Mouse (Mus musculus) heart, postnatal 25 days (tissue): Measurements from ENCODE around the gene Cpd. TPM values are rescaled to one million over a fixed set of nuclear protein-coding genes. Genes with fewer than 3 reads are reported as not detected.

Source experiments
- DNase-seq: peaks from one replicate; pipeline ENCODE4 v3.0.0; 2022; ENCODE audit warnings: low spot score
- intact Hi-C: fragments of 180-260 bp; cut with DNase I; formaldehyde crosslinking; loops from one replicate; pipeline ENCODE4 v1.15.1; 2025
- total RNA-seq, 2 experiments: library from RNA; stranded (reverse); gene quantifications; 2 replicates each; pipeline ENCODE4 v1.2.3; 2021

The Cpd gene
- total RNA-seq, 2 experiments from 2014 or later: 36.7 to 43.9 TPM

DNA sequence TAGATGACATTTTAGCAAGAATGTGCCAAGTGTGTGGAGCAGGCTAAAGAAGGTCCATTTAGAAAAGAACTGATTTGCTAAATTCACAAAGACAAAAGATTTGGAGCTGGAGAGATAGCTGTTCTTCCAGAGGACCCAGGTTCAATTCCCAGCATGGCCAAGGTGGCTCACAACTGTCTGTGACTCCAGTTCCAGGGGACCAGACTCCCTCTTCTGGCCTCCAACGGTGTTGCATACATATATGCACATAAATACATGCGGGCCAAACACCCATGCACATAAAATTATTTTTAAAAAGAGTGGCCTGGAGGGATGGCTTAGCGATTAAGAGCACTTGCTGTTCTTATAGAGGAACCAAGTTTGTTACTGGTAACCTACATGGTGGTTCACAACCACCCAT is 4.7 kb upstream of the Cpd start:
- intact Hi-C loops: no loop called here
- no peak for DNase-seq

DNA sequence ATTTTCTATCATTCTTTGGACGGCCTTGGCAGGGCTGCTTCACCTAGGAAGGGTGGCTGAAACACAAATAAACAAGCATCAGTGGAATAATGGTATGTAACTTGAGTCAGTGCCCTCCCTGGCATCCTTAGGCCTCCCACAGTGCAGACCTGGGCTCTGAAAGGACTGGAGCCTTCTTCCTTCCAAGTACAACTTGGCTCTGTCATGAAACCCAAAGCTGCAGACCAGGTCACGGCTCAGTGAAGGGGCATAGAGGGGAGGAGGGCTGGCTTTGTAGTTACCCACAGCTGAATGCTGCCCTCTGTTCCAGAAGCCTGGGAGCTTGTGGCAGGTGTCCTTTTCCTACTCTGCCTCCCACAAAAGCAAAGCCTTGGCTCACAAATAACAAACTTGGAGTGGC is 2.8 kb upstream of the Cpd start:
- DNase-seq: no peak
- intact Hi-C loops: loop anchor here (5.0 kb wide), 1 partner anchor 37 kb away; no protein-coding TSS in a partner anchor

DNA sequence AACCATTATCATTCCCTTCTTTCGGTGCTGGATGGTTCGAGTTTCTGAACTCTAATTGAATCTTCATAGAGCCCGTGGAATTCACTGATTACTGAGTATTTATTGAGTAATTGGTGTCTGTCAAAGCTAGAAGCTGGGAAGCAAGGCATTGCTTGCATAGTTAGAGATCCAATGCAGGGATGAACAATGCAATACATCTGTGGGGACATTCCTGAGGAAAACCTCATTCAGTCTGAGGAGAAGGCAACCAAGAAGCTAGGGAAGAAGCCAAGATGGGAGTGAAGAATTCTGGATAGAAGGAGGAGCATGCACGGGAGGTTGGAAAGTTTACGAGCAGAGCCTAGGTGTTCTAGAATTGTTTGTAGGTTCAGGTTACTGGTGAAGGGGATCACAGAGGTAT is 1.3 kb upstream of the Cpd start:
- no peak for DNase-seq
- intact Hi-C loops: loop anchor here (5.0 kb wide), 1 partner anchor 36 kb away; no protein-coding TSS in a partner anchor

DNA sequence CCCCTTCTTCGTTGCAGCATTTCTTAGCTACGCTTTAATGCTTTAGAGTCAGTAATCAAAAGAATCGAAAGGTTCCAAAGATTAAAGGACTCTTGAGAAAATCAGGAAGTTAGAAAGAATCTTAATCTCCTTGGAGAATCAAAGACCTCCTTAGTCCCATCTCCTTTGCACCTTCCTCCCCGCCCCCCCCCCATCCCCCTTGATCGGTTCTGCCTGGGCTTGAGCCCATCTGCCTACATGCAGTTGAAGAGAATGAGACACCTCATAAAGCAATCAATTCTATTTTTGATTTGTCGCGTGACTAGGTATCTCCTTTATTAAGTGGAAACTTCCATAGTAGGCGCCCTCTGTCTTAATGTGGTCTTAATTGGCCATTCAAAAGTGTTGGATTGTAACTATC is 536 bp upstream of the Cpd start:
- no peak for DNase-seq
- intact Hi-C loops: loop anchor here (2.0 to 5.0 kb wide), 2 partner anchors 35 to 41 kb away; no protein-coding TSS in a partner anchor

DNA sequence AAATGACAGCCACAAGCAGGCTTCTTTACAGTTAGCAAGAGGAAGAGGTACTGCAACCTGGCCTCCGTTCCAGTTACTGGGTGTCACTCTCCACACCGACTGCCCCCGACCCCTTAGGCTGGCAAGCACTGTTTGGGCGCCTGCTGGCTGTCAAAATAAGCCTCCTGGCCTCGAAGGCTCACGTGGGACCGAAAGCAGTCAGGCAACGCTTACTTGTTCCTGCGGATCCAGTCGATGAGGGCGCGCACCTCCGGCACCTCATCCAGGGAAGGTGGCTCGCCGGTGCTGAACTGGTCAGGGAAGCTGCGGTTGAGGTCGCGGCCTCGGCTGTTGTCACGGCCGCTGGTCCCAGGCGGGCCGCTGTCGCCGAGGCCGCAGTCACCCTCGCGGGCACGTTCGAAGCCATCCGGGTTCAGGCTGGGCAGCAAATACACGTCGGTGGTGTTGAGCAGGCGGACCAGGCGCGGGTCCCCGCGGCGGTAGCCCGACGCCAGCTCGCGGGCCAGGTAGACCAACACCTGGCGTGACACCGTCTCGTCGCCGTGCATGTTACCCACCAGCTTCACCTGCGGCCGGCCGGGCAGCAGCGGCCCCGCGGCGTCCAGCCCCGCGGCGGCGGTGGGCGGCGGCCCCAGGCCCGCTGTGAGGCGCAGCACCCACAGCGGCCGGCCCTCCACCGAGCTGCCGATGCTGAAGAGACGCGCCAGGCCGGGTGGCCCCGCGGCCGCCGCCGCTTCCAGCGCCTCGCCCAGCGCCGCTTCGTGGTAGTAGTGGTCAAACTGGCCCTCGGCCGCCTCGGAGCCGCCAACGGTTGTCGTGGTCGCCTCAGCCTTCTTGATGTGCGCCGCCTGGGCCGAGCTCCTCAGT is 574 bp downstream of the Cpd start:
- intact Hi-C loops: loop anchor here (2.0 to 5.0 kb wide), 2 partner anchors 34 to 43 kb away; no protein-coding TSS in a partner anchor
- DNase-seq: no peak

DNA sequence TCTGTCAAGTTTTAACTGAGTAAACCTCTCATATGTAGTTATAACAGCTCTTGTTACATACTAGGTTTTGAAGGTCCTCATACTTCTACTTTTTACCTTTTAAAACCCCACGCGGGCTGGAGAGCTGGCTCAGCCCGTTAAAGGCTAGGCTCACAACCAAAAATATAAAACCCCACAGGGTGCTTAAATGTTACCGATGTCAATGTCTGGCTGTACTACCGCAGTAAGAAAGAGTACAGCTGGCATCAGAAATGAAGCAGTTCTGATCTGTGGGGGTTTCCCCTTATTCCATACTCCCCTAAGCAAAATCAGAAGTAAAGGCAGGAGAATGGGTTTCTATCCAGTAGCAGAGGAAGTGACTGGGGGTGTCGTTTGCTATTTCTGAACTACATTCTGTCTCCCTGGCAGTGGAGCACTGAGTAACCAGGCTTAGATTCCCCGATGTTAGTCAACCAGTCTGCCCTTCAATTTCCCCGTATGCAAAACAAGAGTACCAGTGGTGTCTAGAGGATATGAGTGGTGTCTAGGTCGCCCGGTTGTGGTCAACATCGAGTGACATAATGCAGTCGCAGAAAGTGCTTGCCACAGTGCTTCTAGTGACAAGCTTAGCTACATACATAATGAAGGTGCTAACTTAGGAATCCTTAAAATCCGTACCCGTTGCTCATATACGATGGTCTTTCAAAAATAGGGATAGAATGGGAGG is 1.4 kb downstream of the Cpd start:
- intact Hi-C loops: loop anchor here (5.0 kb wide), 1 partner anchor 33 kb away; no protein-coding TSS in a partner anchor
- DNase-seq: no peak

DNA sequence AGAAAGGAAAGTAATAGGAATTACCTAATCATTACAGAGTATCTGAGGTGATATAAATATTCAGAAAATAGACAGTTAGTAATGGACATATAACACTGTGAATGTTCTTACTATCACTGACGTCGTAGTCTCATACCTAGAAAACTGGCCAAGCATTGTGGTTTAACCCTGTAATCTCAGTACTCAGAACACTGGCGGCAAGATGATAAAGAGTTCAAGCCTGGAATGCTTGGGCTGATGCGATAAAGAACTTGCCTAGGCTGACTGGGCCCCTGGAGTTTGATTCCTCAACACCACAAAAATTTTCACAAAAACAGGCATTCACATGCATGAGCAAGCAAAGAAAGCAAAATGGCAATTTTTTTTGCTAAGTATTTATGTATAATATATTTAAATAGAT is 8.2 kb downstream of the Cpd start:
- no peak for DNase-seq
- intact Hi-C loops: no loop called here

DNA sequence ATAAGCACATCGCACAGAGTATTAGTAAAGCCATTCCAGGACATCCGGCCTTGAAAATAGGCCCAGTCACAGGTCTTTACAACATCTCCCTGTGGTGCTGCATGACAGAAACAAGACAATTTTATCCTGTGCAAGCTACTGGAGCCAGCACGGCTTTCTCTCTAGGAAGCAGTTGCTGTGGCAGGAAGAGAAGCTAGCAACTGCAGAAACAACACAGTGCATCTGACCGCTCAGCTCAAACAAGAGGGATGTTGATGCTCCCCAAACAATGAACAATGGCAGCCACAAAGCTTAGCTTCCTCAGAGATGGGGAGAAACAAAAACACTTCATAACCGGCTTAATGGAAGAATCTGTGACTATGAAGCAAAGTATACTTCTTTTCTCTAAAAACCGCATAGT is 10.5 kb downstream of the Cpd start:
- intact Hi-C loops: no loop called here
- no peak for DNase-seq

DNA sequence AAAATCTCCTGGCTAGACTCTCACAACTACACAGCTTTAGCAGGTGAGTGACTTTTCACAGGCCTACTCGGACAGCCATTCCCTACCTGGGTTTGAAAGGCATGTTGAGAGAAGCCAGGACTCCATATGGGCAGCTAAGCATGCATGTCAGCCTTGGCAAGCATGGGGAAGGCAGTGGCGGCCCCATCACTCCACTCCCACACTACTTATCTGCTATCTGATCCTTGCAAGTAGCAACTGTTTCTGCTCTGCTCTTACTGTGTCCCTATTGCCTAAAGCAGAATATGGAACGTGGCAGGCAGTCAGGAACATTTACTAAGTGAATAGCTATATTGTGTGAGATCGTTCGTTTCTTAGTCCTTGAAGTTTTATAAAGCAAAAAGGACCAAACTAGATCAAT is 10.9 kb downstream of the Cpd start:
- intact Hi-C loops: no loop called here
- DNase-seq: no peak

DNA sequence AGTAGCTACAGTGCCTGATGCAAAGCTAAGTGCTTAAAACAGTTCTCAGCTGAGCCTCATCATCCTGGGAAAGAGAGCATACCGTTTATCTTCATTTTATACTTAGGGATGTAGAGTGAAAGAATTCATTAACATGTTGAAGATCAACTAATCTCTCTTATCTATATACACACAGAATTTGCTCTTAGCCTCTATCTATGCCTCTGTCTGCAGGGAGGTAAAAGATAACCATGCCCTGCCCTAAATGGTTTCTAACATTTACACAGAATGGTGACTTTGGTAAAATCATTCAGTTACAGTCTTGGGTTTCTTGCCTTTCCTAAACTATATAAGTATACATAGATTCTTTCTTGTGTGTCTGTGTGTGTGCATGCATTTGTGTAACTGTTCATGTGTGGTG is 12.2 kb downstream of the Cpd start:
- DNase-seq: no peak
- intact Hi-C loops: no loop called here

DNA sequence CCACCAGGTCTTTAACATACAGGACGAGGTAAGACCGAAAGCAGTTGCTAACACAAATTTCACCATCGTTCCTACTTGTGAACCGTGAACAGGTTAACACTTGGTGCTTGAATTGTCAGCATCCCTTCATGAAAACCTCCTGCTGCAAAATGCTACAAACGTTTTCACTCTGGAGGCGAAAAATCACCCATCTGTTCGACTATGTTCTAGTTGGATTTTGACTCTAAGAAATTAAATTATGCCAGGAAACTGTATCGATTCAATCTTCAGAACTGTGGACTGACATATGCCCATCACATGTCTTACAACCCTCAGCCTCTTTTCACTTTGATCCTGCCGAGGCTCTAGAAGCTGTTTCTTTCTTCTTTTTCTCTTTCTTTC is 21.9 kb downstream of the Cpd start:
- no peak for DNase-seq
- intact Hi-C loops: no loop called here

DNA sequence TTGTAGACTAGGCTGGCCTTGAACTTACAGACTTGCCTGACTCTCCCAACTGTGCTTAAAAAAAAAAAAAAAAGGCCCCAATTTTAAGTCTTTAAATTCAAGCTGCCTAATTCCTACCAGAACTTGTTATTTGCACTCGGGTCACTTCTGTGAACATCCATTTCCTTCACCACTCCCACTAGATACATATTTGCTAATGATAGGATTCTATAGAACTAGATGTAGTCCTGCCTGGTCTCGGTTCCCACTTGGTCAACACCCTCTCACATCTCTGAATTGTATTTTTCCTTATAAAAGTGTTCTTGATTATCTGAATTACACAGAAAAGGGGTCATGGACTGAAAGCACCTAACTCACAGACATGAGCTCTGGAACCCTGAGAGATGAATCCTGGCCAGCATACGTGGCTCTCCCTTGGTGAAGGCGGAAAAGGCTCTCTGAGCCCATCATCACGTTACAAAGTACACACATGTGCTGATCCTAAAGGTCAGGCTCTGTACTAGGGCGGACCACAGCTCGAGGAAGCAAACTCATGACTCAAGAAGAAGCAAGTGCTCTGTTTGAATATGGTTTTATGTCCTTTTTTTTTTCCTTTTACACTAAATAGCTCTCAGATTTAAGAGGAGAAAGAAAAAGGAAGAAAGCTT is 22.5 kb downstream of the Cpd start:
- intact Hi-C loops: no loop called here

DNA sequence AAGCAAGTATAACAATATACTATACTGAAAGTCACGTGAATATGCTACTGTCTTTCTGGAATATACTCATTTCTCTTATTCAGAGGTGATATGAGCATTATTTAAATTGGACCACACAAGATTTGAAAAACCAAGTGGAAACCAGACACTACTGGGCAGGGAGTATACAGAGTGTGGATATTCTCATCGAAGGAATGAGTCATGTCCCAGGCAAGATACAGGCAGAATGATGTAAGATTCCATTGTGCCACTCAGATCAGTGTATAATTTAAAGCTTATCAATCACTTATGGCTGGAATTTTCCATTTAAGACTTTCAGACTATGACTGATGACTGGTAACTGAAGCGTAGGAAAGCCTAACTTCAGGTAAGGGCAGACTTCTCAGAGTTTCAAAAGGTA is 23.2 kb downstream of the Cpd start:
- DNase-seq: no peak
- intact Hi-C loops: no loop called here

More for the DNA sequence above, 22.5 kb downstream of the Cpd start:
- DNase-seq: no peak

DNA sequence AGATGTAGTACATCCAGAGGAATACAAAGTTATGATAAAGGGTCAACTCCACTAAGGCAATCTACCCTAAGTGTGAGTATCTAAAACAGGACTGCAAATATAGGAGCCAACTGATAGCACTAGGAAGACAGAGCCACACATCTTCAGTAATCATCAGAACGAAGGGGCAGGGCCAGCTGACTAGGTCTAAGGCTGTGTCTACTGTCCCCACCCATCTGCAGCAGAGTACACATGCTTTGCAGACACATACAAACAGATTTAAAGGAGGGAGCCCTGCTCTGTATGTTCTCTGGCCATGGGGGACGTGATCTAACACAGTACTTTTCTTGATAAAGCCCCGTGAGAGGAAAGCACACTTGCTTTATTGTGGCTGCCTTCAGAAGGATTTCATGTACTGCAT is 25.5 kb downstream of the Cpd start:
- DNase-seq: no peak
- intact Hi-C loops: no loop called here

DNA sequence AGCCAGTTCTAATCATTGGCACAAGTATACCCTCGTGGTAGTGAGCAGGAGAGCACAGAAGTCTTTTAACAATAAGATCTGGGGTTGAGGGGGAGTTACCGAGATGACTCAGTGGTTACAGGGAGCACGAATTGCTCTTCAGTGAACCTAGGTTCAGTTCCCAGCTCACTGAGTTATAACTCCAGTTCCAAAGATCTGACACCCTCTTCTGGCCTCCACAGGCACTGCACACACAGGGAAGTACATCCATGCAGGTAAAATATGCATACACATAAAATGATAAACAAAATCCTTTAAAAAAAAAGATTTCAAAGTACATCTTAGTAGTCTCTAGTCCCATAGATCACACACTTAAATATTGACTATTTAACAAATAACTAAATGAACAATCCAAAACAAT is 29.2 kb downstream of the Cpd start:
- no peak for DNase-seq
- intact Hi-C loops: no loop called here

DNA sequence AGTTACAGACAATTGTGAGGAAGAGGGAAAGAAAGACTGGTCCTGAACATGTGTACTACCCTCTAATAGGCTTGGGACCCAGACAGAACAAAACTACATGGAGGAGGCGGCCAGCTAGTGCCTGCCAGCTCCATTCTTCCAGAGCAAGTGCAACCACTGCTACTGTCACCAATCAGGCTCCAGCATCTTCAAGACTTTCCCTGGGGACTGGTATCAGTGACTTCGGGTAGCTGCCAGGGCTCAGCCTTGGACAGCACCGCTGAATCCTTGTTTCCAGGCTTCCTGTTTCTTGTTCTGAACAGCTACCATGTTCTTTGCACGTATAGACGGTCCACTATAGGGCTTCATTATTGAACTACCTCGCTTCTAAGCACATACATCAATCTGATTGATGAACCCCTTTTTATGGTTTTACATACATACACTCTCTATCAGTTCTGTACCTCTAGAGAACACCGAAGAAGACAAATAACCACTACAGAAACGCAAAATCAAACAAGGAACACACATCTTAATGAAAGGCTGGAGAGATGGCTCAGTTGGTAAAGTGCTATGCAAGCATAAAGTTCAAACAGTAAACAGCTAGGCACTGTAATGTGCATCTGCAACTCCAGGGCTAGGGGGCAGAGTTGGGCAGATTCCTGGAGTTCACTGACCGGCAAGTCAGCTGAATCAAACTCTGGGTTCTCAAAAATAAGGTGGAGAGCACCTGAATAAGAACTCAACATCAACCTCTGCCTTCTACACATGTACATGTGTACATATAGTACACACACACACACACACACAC is 35.9 kb downstream of the Cpd start:
- DNase-seq: no peak

DNA sequence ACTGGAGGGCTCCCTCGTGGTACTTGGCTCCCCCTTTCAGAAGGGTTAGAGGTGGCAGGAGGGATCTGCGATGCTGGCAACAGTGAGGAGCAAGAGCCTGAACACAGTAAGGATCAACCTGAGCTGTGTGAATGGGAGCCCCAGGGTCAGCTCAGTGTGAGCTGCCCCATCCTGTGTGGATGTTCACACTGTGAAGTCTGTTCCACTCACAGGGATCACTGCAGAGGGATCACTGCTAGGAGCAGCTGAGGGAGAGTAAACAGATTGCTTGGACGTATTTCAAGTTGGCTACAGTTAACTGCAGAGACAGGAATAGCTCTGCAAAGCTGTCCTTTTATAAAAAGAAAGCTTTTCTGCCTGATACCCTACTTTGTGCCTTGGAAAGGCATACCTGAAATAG is 37.4 kb downstream of the Cpd start:
- no peak for DNase-seq
- intact Hi-C loops: no loop called here

More for the DNA sequence above, 35.9 kb downstream of the Cpd start:
- intact Hi-C loops: loop anchor here (1.0 to 5.0 kb wide), 2 partner anchors 36 to 83 kb away; partner anchors contain the start of gene Cpd

DNA sequence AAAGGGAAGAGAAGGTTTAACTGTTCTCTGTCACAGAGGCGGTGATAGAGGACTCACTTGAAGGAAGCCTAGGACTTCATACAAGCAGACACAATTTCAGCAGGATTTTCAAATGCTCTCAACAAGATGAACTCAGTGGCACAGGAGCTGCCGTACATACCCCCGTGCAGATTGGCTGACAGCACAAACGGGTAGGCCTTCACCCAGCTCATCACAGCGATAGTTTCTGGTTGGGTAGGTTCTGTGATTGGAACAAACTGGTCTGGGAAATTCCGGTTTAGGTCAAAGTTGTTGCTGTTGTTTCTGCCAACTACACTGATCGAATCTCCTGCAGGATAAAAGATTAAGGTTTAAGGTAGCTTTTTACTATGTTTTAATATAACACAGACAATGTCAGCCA is 38.3 kb downstream of the Cpd start:
- DNase-seq: no peak
- intact Hi-C loops: no loop called here

DNA sequence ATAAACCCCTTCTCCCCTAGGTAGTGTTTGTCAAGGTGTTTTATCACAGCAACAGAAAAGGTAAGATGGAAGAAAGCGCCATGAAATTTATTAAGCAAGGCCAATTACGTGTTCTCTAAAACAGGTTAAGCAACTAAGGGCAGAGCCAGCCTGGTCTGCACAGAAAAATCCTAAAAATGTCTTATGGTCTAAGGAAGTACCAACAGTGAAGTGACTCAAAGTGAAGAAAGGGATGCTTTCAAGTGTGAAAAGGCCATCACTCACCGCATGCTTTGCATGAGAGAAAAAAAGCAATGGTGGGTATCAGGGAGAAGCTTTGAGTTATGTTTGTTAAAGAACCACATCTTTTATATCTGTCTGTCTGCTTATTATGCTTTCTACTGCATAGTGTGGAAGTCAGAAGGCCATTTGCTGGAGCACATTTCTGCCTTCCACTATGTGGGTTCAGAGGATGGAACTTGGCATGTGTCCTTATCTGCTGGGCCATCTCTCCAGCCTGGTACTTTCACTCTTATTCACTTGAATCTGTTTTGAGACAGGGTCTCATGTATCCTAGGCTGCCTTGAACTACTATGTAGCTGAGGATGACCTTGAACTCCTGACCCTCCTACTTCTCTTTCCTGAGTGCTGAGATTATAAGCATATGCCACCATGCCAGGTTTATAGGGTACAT is 39.7 kb downstream of the Cpd start:
- intact Hi-C loops: no loop called here
- no peak for DNase-seq
